Mouse (Mus musculus) v-Abl transformed pro-B cells (cell line): ENCODE data around the gene Mrpl54.

Source experiments
- in situ Hi-C, 2 experiments: fragments of 400-800 bp; cut with MboI; formaldehyde crosslinking; loops; one replicate each; pipeline ENCODE4 v1.15.1; 2025; ENCODE audit not compliant: unreplicated experiment in 2 of 2

Mrpl54 gene

DNA sequence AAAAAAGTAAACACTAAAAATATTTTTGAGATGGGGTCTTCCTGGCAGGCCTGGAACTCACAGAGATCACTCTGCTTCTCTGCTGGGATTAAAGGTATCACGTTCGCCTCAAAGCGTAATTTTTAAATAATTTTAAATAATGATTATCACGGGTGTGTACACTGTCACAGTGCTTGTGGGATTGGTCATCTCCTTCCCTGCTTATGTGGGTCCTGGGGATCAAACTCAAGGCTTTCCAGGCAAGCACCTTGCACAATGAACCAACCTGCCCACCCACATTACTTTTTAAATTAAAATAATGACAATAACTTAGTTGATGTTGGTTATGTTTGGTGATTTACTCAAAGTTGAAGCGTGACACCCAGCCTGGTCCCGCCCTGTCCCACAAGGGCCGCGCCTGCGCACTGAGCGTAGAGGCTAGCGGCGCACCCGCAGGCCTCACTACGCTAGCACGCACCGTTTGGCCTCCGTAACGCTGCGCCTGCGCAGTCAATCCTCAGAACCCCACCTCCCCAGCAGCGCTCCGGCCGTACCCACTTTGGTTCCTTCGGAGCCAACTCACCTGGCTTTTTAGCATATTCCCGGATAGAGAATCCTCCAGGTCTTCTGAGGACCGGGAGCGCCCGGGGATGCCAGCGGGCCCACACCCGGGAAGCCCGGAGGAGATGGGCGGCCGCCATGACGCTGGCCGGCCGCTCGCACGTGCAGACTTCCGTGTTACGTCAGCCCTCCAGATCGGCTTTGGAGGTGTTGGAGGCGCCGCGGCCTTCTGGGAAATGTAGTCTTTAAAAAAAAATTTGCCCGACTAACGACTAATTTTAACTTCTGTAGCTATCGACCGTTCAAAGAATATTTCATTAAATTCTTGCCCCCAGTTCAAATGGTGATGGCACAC, at the start of gene Mrpl54, which contains the start of gene Apba3:
TSS of gene Mrpl54 (minus strand) at position 724 of the 895 bp plus-strand sequence.
TSS of gene Apba3 (plus strand) at position 750 of the 895 bp plus-strand sequence.
- in situ Hi-C loops = no loop called here

DNA sequence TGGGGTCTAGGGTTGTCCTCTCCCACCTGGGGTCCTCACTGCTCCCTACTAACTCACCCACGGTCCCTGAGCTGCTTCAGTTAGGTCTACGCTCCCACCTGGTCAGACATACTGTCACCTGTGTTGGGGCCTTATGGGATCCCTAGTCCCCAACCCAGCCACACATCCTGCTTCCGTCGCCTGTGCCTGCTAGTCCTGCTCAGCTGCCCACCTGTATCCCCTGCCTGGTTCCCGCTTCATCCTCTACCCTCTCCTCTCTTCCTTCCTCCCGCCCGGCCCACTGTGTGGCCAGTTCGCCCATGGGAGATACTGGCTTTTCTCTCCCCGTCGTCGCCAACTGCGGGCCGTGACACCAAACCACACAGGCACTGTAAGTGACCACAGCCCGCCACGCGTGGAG, 48.9 kb upstream of the Mrpl54 start:
- in situ Hi-C loops = no loop called here

DNA sequence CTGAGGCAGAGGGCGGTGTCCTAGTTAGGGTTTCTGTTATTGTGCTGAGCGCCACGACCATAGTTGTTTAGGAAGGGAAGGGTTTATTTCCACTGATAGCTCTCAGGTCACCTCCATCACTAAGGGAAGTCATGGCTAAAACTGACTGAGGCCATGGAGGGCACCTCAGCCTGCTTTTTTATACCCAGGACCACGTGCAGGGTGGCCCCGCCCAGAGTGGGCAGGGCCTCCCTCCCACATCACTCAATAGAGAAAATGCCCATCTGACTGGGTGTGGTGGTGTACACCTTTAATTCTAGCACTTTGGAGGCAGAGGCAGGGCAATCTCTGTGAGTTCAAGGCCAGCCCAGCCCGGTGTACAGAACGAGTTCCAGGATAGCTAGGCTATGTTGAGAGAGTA, 47.5 kb upstream of the Mrpl54 start:
- in situ Hi-C loops = no loop called here

DNA sequence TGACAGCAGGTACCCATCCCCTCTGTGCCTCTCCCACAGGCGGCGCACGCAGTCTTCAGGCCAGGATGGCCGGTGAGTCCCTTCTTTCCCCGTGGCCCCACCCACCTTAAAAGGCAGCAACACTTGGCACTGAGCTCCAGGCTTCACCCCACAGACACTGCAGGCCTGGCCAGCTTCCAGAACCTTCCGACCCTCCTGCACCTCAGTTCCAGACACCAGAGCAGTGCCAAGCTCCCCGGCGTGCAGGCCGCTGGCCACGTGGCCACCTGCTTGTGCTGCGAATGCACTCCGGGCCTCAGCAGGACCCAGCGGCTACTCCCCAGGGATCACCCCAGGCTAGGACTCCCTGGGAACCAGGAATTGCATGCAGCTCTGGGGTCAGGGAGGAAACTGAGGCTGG, 46.8 kb upstream of the Mrpl54 start:
- in situ Hi-C loops = no loop called here

DNA sequence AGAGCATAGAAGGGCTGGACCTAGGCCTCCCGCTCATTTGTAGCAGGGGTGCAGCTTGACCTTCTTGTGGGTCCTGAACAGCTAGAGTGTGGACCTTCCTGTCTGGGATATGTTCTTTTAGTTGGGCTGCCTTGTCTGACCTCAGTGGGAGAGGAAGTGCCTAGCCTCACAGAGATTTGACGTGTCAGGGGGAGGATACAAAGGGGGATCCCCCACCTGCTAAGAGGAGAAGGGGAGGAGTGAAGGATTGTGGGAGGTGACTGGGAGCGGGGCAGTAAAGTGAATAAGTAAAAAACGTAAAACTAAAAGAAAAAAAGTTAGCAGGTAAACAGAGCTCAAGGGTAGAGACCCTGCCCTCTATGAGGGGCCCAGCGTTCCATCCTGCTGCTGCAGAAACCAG, 42.8 kb upstream of the Mrpl54 start:
- in situ Hi-C loops = no loop called here

DNA sequence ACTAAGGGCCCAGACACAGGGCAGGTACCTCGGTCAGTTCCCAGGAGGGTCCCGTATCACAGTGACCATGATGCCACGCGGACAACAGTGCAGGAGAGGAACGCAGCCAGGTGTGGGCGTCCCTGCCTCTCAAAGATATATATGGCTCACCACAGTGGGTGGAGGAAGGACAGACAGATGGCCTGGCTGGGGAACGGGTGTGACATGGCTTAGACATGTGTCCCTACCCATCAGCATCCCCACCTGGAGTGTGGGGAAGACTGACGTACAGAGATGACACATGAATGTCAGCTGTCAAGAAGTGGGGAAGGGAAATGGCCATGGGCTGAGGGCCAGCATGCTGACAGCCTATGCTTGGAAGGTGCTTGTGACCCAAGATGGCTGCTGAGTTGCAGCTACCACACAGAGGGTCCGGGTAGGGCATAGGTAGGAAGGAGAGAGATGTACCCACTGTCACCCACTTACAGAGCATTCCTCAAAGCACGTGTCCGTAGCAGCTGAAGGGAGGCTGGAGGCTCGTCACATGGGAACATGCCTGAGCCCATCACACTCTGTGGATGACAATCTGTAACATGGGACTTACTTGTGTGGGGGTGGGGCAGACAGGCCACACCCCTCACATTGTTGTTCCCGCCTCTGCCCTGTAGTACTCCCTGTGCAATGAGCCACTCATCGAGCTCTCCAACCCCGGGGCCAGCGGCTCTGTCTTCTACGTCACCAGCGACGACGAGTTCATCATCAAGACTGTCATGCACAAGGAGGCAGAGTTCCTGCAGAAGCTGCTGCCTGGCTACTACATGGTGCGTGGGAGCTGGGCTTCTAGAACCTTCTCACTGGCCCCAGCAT, 40.3 kb upstream of the Mrpl54 start:
- in situ Hi-C loops = no loop called here

DNA sequence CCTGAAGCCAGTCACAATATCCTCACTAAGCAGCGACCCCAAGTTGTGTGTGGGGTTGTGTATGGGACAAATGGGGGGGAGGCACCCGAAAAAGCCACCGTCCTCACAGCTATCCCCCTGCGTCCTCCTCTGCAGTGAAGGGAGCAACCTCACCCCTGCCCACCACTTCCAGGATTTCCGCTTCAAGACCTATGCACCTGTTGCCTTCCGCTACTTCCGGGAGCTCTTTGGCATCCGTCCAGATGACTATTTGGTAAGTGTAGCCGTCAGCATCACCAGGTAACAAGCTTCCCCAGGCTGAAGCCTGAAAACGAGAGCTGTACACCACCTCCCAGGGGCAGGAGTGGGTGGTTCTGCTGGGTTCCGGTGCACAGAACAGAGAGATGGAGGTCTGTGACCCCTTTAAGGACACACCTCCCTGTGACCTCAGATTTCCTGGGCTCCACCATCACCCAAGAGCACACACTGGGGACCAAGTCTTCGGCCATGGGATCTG, 39.5 kb upstream of the Mrpl54 start:
- in situ Hi-C loops = no loop called here

DNA sequence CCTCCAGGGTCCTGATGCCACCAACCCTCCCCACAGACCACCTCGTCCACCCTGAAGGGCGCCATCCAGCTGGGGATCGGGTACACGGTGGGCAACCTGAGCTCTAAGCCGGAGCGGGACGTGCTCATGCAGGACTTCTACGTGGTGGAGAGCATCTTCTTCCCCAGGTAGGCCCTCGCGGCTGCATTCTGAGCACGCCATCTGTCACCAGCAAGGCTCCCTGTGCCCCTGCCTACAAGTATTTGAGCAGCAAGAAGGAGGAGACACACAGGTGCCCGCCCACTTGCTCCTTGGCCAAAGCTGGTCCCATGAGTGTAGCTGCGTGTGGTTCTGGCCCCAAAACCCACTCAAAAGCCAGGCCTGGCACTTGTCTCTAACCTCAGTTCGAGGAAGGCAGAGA, 38.9 kb upstream of the Mrpl54 start:
- in situ Hi-C loops = no loop called here

DNA sequence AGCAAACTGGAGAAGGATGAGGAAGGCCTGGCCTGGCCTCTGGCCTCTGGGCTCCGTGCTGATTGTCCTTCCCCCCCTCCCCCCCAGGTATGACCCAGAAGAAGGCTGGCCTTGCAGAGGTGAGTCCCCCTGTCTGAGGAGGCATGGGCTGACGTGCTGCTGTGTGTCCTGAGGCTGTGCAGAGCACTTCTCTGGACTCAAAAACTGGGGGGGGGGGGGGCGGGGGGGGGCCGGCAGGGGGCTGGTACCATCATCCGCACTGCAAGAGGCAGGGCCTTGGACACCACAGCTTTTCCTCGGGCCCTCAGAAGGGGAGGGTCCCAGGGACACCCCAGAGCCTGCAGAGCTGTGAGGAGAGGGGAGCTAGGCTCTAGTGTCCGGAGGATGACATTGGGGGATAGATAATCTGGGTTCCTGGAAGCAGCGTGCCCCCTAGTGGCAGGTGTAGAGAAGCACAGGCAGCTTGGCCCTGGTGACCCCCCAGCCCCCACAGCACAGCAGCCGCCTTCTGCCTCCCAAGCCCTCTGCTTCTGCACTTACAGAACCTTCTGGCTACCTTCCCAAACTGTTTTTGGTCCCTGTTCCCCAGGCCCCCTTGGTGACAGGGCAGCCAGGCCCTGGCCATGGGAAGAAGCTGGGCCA, 38.0 kb upstream of the Mrpl54 start:
- in situ Hi-C loops = no loop called here

DNA sequence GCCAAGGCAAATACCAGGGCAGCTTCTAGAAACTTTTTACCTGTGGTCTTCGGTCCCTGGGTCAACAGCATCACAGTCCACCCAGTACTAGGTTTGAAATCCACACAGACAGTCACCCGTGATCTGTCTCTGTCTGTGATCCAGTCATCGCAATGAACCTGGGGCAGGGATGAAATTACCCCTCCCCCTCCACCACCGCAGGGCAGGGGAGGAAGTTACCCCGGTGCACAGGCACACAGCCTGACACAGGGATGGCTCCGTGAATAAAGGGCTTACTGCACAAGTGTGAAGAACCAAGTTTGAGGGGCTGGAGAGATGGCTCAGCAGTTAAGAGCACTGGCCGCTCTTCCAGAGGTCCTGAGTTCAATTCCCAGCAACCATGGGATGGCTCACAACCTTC, 37.0 kb upstream of the Mrpl54 start:
- in situ Hi-C loops = no loop called here

DNA sequence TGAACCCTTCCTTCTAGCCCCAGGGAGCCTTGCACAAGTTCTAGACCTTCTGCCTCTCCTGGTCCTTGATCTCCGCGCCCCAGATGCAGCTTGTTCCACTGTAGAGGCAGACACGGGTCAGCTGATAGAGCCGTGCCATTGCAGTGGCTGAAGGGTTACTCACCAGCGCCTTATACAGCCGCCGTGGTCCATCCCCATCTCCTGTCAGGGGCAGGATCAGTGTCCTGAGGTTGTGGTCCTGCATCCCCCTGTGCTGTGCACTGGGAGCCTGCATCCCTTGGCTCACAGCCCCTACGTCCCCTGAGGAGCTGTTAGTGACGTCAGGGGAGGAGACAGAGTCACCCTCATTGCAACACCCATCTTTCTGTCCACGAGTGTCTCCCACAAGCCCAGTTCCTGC, 36.5 kb upstream of the Mrpl54 start:
- in situ Hi-C loops = no loop called here

DNA sequence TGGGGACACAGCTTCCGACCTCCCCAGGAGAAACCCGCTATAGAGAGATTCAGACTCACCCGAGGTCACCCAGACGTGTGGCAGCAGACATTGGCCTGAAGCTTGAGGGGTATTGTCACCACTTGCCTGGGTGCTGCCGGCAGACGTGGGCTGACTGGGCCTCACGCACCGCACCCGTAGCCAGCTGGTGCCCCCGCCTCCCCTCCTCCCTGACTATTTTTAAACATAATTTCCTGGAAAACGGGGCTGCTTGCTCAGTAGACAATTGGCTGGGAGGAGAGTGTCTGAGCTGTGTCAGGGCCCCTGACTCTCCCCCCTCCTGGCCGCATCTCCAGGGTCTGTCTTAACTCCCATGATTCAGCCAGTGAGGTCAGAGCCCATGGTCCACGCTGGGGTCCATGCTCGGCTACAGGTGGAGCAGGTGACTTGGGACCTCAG, 36.1 kb upstream of the Mrpl54 start:
- in situ Hi-C loops = no loop called here

DNA sequence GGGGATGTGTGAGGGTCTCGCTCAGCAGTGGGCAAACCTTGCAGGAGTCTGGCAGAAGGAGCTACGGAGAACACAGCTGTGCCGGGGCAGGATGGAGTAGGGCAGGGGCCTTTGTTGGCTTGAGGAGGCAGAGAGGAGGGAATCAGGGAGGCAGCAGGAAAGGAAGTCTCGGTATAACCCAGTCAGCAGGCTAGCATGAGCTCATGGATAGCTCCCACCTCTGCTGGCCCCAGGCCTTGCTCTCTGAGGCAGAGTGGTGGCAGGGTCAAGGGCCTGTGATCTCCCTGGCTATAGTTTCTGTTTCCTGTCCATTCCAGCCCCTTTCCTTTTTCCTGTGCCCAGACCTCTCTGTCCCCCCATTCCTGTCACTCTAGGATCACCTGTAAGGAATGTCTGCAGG, 35.6 kb upstream of the Mrpl54 start:
- in situ Hi-C loops = no loop called here

DNA sequence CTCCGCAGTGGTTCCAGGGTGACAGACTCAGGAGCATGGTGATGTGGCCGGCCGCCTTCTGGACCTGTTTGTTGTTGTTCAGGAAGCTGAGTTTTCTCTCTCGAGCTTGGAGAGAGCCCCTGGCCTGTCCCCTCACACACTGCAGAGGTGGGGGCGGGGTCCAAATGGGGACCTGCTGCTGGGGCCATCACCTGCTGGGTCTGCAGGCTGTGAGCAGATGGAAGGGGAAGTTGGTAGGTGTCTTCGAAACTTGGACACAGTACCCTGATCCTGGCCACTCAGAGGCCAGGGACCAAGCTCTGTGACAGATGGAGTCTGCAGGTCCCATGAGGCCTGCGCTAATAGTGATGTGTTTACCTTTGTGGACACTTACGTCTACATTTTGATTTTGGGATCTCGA, 34.6 kb upstream of the Mrpl54 start:
- in situ Hi-C loops = no loop called here

DNA sequence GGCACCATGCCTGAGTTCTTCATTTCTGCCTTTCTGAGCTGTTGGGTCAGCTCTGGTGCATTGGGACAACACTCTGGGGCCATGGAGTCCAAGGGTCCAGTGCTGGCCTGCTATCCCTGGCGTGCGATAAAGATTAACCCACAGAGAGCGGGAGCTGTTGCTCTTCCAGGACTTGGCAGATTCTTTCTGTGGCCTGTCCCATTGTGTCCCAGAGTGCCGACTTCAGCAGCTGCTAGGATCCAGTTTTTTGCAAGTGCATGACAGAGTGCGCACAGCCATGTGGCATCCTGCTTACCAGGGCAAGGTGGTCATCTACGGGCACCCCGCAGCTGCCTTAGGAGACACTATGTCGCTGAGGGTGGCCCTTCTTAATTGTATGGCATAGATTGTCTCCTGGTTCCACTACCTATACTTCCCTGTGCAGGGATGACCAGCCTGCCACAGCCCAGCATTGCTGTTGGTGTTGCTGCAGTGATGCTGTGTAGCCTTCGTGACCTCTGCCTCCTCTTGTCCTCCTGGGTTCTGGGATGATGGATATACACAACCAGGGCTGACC, 33.7 kb upstream of the Mrpl54 start:
- in situ Hi-C loops = no loop called here

DNA sequence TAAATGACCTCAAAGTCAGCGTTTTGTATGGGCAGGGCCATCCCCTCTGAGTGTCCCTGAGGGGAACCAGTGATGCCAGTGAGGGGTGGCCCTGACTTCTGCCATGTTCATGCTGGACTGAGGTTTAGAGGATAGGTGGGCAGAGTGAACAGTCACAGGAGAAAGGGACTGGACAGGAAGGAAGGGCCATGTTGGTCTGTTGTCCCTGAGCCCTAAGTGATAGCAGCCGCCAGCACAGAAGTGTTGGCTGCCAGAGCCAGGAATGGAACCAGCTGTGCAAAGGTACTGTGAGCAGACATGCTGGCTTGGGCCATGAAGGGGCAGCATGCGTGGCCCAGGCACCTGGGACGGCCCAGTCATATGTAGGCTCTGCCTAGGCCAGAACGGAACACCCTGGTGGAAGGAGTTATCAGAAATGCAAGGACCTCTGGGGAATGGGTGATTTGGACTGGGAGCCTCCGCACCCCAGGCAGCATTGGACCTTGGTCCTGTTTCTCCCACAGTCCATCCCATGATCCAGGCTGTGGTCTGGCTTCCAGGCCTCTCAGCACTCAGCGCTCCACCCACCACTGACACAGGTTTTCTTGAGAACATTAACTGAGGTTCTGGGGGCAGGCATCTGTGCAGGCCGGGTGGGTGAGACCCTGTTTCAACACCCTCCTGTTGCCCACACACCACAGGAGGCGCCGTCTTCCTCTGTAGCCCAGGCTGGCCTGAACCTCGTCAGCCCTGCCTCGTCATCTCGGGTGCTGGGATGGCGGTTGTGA, 33.0 kb upstream of the Mrpl54 start:
- in situ Hi-C loops = no loop called here

DNA sequence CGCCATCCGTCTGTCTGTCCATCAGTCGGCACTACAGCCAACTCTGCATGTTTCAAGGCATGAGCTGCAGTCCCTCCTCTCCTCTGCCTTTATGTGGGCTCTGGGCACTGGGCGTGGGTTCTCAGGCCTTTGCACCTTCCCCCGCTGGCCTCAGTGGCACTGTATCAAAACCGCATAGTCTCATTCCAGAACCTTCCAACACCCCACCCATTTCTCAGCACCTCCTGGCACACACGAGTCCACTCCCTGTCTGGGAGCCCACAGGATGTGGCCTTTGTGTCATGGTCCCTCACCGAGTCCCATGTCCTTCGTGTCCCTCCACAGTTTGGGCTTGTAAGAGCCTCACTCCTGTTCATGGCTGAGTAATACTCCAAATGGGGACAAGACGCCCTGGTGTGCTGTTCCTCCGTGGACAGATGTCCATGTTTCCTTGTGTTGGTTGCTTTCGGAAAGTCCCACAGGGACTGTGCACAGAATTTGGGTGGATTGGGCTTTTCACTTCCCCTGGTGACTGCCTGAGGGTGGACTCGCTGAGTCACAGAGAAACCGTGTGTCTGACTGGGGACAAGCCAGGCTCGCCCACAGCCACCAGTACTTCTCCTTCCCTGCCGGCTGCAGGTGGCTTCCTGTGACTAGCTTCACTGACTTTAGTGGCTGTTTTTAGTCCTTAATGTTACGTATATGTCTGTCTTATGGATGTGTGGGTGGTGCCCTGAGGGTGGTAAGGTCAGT, 31.8 kb upstream of the Mrpl54 start:
- in situ Hi-C loops = no loop called here

DNA sequence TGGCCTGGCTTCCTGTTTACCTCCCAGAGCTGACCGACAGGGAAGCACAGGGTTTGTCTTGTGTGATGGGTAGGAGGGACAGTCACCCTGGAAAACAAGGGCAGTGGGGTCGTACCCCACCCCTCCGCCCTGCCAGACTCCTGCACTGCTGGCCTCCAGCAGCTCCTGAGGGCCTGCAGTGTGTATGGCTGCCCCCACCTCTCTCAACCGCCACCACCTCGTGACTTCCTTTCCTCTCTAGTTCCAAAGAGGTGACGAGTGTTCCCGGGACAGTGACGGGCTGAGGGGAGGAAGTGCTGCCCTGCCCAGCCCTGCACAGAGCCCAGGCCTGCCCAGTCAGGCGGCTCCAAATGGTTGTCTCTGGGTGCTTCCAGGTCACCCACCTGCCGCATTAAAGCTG, 31.1 kb upstream of the Mrpl54 start:
- in situ Hi-C loops = no loop called here

DNA sequence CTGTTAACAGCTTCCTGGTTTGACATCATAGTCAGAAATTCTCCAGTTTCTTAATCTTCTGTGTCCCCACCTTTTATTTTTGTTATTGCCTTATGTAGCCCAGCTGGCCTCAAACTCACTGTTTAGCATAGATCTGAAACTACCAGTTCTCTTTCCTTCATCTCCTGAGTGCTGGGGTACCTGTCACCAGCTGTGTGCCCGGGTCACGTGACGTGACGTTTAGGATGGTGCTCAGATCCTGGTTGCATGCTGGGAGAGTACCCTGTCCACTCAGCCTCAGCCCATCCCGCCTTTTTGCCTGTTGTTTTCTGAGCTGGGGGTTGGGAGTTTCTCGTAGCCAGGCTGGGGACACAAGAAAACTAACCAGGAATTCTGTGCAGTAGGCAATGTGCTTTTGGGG, 30.5 kb upstream of the Mrpl54 start:
- in situ Hi-C loops = no loop called here
